Mouse (Mus musculus) right cerebral cortex, postnatal 25 days (tissue): ENCODE measurements around the gene Arid3b.
"Not testable (repeated sequence)": the region's sequence is repeated elsewhere in the genome, so short reads cannot be mapped to it uniquely, and the experiment has no call there.

Experiments
- DNase-seq: peaks from one replicate; pipeline ENCODE4 v3.0.0; 2022

Arid3b gene

DNA sequence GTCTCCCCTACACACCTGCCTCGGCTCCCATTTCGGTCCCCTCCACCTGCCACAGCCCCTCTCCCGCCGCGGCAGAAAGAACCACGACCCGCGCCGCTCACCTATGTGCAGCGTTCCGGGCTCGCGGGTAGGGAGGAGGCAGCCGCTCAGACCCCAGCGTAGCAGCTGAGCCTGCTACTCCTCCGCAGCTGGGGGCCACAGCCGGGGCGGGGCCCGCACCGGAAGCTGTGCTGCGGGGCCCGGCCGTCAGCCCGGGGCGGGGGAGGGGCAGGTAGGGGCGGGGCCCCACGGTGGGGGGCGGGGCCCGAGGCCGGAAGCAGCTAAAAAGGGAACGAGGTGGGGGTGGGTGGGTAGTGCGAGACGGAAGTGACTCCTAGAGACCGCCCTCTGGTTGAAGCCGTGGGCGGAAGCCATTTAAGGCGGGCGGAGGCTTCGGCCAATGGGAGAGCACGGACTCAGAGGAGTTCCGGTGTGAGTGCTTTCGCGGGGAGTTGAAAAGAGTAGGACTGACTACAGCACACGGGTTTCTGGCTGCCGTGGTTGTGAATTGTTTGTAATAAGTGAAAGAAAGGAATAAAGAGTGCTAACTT is at the start of gene Arid3b:
Gene Arid3b (minus strand): TSS at position 213 of the 590 bp plus-strand sequence.
- DNase-seq, result peak; percentile 90

GRCm38 (mm10) chr9:57883413-57883812 is 46.8 kb upstream of the Arid3b start:
- no peak for DNase-seq

DNA sequence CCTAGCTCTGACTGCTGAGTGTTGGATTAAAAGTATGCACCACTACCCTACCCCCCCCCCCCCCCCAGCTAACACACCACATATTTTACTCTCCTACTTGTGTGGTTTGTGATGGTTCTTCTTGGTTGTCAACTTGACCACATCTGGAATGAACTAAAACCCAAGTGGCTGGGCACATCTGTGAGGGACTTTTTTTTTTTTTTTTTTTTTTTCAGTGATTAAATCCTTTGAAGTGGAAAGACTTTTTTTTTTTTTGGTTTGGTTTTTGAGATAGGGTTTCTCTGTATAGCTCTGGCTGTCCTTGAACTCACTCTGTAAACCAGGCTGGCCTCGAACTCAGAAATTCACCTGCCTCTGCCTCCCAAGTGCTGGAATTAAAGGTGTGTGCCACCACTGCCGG is 45.2 kb upstream of the Arid3b start:
- not testable (repeated sequence) for DNase-seq

- DNase-seq, result no peak
Observed at GRCm38 (mm10) chr9:57880278-57880677, 43.7 kb upstream of the Arid3b start.

DNA sequence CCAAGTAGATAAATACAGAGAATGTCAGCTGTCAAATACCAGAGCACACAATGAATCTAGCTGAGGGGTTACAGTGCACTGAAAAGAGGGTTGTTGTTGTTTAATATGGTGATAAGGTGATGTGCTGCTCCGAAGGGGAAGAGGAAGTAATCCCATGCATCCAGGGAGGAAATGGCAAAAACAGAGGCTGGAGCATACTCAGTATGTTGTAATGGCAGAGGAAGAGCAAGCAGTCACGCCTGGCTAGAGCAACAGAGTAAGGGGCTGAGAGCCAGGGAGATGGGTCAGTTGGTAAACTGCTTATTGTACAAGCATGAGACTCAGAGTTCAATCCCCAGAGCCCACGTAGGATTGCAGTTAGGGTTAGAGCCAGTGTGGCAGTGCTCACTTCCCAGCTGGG is 42.6 kb upstream of the Arid3b start:
- DNase-seq, result no peak

DNA sequence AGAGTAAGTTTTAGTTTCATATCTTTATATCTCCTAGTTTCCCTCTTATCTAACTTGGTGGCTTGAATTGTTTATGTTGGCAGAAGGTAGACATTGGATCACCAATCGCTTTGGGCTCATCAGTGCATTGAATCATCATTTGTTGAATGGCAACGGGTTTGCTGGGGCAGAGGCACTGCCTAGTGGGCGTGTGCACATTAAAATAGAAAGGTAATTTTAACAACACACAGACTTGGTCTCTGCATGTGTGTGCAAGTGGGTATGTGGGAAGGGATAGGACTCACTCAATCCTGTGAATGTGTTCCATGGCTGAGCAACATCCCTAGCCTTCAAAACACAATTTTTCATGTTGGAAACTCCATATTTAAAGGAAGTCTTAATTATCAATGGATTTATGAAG is 38.4 kb upstream of the Arid3b start:
- DNase-seq, result peak; percentile 11

- no peak for DNase-seq
Observed at GRCm38 (mm10) chr9:57874134-57874533, 37.5 kb upstream of the Arid3b start.

- no peak for DNase-seq
Observed at GRCm38 (mm10) chr9:57870273-57870816, 33.8 kb upstream of the Arid3b start.

GRCm38 (mm10) chr9:57868767-57869166 is 32.2 kb upstream of the Arid3b start:
- no peak for DNase-seq

- peak; percentile 14 for DNase-seq
Observed at GRCm38 (mm10) chr9:57867880-57868279, 31.3 kb upstream of the Arid3b start.

- peak; percentile 46 for DNase-seq
Observed at GRCm38 (mm10) chr9:57867236-57867635, 30.6 kb upstream of the Arid3b start.

DNA sequence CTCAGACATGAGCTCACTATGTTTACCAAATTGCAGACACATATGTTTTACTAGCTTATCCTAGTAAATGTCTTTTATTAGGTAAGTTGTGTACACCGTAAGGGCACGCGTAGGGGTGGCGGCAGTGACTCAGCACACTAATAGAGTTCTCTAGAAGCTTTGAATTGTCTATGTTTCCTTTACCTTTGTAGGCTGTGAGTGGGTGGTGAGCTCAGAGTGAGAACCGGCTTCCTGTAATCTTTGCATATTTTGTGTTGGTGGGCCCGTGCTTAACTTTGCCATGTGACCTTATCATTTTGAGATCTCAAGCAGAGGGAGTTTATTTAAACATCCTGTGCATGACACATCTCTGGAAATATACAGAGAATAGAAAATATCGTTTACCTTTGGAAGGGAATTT is 29.9 kb upstream of the Arid3b start:
- DNase-seq, result peak; percentile 38

- DNase-seq, result no peak
Observed at GRCm38 (mm10) chr9:57864336-57864735, 27.7 kb upstream of the Arid3b start.

- DNase-seq, result peak; percentile 61
Observed at GRCm38 (mm10) chr9:57861951-57862471, 25.4 kb upstream of the Arid3b start.

GRCm38 (mm10) chr9:57856456-57856855 is 19.9 kb upstream of the Arid3b start:
- no peak for DNase-seq

GRCm38 (mm10) chr9:57854280-57854679 is 17.7 kb upstream of the Arid3b start:
- DNase-seq, result no peak

- no peak for DNase-seq
Observed at GRCm38 (mm10) chr9:57839032-57839431, 2.4 kb upstream of the Arid3b start.

- no peak for DNase-seq
Observed at GRCm38 (mm10) chr9:57835841-57836514, 615 bp downstream of the Arid3b start.

DNA sequence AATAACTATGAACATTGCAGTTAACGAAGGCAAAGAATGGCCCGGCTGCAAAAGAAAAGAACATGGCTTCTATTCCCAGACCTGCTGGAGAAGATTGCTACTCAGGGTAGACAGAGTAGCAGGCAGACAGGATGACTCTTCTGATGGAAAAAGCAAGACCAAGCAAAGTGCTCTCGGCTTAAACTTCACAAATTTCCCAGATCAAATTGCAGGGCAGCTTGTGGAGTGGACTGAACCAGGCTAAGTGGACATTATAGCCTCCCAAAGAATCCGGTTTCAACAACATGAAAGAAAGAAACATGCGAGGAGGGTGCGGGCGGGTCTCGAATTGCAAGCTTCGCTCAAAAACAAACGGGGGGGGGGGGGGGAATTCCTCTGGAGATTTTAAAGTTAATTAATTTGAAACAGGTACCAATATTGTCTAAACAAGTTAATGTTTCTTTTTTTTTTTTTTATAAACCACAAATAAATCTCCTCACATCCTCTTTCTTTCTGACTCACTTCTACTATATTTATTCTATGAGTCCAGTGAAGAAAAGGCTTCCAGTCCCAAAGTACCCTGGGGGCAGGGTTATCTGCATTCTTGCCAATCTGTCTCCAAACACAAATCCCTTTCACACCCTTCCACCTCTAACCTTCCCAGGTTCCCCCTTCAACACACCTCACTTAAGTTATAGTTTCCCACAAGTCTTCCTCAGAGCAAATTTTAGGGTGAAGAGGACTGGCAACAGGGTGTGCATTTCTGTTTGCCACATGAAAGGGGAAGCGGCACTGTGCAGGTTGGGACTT is 1.8 kb downstream of the Arid3b start:
- no peak for DNase-seq

GRCm38 (mm10) chr9:57833762-57834471 is 2.7 kb downstream of the Arid3b start:
- no peak for DNase-seq

DNA sequence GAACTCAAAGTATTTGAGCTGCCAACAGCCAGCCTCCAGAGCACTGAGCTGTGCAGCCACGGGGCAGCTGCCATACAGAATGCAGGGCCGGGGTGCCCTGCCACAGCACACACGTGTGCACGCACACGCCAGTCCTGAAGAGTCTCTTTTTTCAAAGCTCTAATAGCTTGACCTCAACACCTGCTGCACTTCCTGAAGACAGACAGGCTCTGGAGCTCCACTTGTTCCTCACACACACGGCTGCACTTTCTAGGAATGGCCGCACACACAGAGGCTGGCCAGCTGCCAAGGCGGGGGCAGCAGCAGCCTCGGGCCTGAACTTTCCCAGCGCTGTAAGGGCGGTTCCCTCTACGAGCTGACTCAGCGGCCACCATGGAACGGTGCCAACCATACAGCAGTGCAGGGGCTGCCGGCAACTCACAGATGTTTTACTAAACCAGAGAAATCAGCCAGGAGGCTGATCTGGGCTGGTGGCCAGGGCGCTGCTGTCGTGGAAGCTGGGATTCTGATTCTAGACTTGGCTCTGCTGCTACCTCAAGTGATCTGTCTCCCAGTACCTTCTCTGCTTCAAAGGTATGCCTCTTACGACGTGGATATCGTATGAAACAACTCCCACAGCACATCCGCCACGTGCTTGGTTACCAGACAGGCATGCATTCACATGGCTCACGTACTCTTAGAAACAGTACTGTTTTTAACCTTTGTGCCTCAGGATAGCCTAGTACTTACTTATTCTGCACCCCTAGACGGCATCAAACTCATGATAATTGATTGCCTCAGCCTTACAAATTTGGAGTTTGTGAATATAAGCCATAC is 5.1 kb downstream of the Arid3b start:
- DNase-seq, result peak; percentile 88
